Mouse (Mus musculus) liver, embryonic 14.5 days (tissue): ENCODE measurements at regions not wholly inside any gene's neighbourhood (a gene's known extent, or its start where the extent isn't known, plus 50 kb on each side); places are given as distances from the start of the nearest gene placed in this dataset.

Source experiments
- CTCF ChIP-seq: IDR thresholded peaks from 2 replicates; pipeline ENCODE4 v1.5.1; 2016; ENCODE audit warnings: antibody characterized with exemption, low read depth, control low read depth
- EP300 ChIP-seq: IDR thresholded peaks from 2 replicates; pipeline ENCODE4 v1.6.1; 2016; ENCODE audit warnings: antibody characterized with exemption, low read depth

DNA sequence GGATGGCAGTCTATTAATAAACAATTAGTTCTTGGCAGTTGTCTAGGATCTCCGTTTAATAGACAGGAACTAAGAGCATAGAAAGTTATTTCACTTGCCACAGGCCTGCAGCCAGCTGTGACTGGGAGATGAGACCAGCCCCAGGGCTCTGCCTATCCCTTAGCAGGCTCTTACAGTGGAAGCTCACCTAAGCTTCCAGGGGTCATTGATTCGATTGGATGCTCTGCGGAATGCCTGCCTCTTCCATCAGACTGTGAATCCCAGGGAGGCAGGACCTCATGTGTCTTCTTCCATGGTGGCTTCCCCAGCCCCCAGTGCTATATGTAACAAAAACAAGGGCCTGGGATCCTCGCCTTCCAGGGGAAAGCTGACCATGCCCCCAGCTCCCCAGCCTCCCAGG lies 376.8 kb downstream of the Ptpru start:
- TF ChIP-seq CTCF: no peak
- no peak for TF ChIP-seq EP300
